Mouse (Mus musculus) limb, embryonic 13.5 days (tissue): ENCODE measurements at regions not wholly inside any gene's neighbourhood (a gene's known extent, or its start where the extent isn't known, plus 50 kb on each side); places are given as distances from the start of the nearest gene placed in this dataset.
A peak's percentile ranks its signal among the peaks of the same experiment; 100 is the strongest.

Source experiments
- ATAC-seq: fragments of 200-750 bp; cut with Nextera tagmentation; 2 replicates; pipeline ENCODE4 v1.8.0; 2017; ENCODE audit warnings: low read depth, moderate number of reproducible peaks, moderate TSS enrichment; ENCODE audit not compliant: low FRiP score
- H3K27ac ChIP-seq: fragments of 300-500 bp; sonication (generic); 2 replicates; pipeline ENCODE4 v1.5.1; 2015; ENCODE audit warnings: inconsistent platforms, mild to moderate bottlenecking, moderate library complexity
- H3K27me3 ChIP-seq: fragments of 300-500 bp; sonication (generic); 2 replicates; pipeline ENCODE4 v1.6.1; 2015; ENCODE audit warnings: mild to moderate bottlenecking, inconsistent platforms
- H3K36me3 ChIP-seq: fragments of 300-500 bp; sonication (generic); 2 replicates; pipeline ENCODE4 v1.6.1; 2015; ENCODE audit warnings: inconsistent platforms, mild to moderate bottlenecking, moderate library complexity
- H3K4me1 ChIP-seq: fragments of 300-500 bp; sonication (generic); 2 replicates; pipeline ENCODE4 v1.6.1; 2015; ENCODE audit warnings: inconsistent platforms
- H3K4me2 ChIP-seq: fragments of 300-500 bp; sonication (generic); replicated peaks from 2 replicates; pipeline ENCODE4 v1.6.1; 2015; ENCODE audit warnings: inconsistent platforms, mild to moderate bottlenecking, moderate library complexity
- H3K4me3 ChIP-seq: fragments of 300-500 bp; sonication (generic); 2 replicates; pipeline ENCODE4 v1.5.1; 2015; ENCODE audit warnings: moderate library complexity, mild to moderate bottlenecking, inconsistent platforms
- H3K9ac ChIP-seq: fragments of 300-500 bp; sonication (generic); 2 replicates; pipeline ENCODE4 v1.6.1; 2015; ENCODE audit warnings: mild to moderate bottlenecking, inconsistent platforms
- H3K9me3 ChIP-seq: fragments of 300-500 bp; sonication (generic); 2 replicates; pipeline ENCODE4 v1.6.1; 2016; ENCODE audit warnings: inconsistent platforms
- WGBS: fragments of 180-500 bp; shearing (Covaris S2); methylation state at CpG from one replicate; pipeline ENCODE4 v1.1.7; 2015; 5-methylcytosine and 5-hydroxymethylcytosine counted together

- H3K36me3 ChIP-seq = no peaks in the 10 kb centered on the region
- 0 out of 2 replicates have a peak, but pooled peaks cover 3% of the 10 kb centered on the region for H3K27me3 ChIP-seq
- no peak overlapping the region for H3K4me2 ChIP-seq
- H3K4me1 ChIP-seq = peaks cover 32% of the 10 kb centered on the region
- WGBS = 58% methylated on average over 5 of the region's 5 CpGs
- no peak for ATAC-seq
- H3K9ac ChIP-seq = no peak overlapping the region
- no peak overlapping the region for H3K4me3 ChIP-seq
- no peak overlapping the region for H3K27ac ChIP-seq
- H3K9me3 ChIP-seq = no peaks in the 10 kb centered on the region
Observed at GRCm38 (mm10) chr13:112193676-112194075, 94.6 kb upstream of the Ankrd55 start.

- no peak overlapping the region for H3K9ac ChIP-seq
- H3K27me3 ChIP-seq = 0 out of 2 replicates have a peak, but pooled peaks cover 4% of the 10 kb centered on the region
- H3K36me3 ChIP-seq = no peaks in the 10 kb centered on the region
- no peak overlapping the region for H3K27ac ChIP-seq
- 79% methylated on average over 5 of the region's 5 CpGs for WGBS
- H3K4me3 ChIP-seq = no peak overlapping the region
- no peaks in the 10 kb centered on the region for H3K9me3 ChIP-seq
- no peak overlapping the region for H3K4me2 ChIP-seq
- H3K4me1 ChIP-seq = peaks cover 21% of the 10 kb centered on the region
- no peak for ATAC-seq
Observed at GRCm38 (mm10) chr13:112194991-112195390, 93.3 kb upstream of the Ankrd55 start.

- no peaks in the 10 kb centered on the region for H3K9me3 ChIP-seq
- peak overlapping the region; percentile 24 for H3K4me3 ChIP-seq
- 0 out of 2 replicates have a peak, but pooled peaks cover 4% of the 10 kb centered on the region for H3K27me3 ChIP-seq
- H3K36me3 ChIP-seq = no peaks in the 10 kb centered on the region
- no peak overlapping the region for H3K9ac ChIP-seq
- H3K27ac ChIP-seq = no peak overlapping the region
- peaks cover 20% of the 10 kb centered on the region for H3K4me1 ChIP-seq
- peak overlapping the region; percentile 56 for H3K4me2 ChIP-seq
- 8% methylated on average over 13 of the region's 13 CpGs for WGBS
- ATAC-seq = no peak
Observed at GRCm38 (mm10) chr13:112196789-112197188, 91.5 kb upstream of the Ankrd55 start.

- 80% methylated on average over 8 of the region's 8 CpGs for WGBS
- H3K9ac ChIP-seq = no peak overlapping the region
- H3K4me2 ChIP-seq = no peak overlapping the region
- H3K4me3 ChIP-seq = no peak overlapping the region
- no peaks in the 10 kb centered on the region for H3K27me3 ChIP-seq
- H3K27ac ChIP-seq = no peak overlapping the region
- H3K9me3 ChIP-seq = no peaks in the 10 kb centered on the region
- no peaks in the 10 kb centered on the region for H3K4me1 ChIP-seq
- no peak for ATAC-seq
- H3K36me3 ChIP-seq = no peaks in the 10 kb centered on the region
Observed at GRCm38 (mm10) chr13:112203721-112204120, 84.5 kb upstream of the Ankrd55 start.

- 80% methylated on average over 3 of the region's 3 CpGs for WGBS
- H3K9me3 ChIP-seq = no peaks in the 10 kb centered on the region
- no peaks in the 10 kb centered on the region for H3K27me3 ChIP-seq
- no peaks in the 10 kb centered on the region for H3K36me3 ChIP-seq
- ATAC-seq = no peak
- no peak overlapping the region for H3K4me2 ChIP-seq
- no peaks in the 10 kb centered on the region for H3K4me1 ChIP-seq
- H3K27ac ChIP-seq = no peak overlapping the region
- no peak overlapping the region for H3K9ac ChIP-seq
- H3K4me3 ChIP-seq = no peak overlapping the region
Observed at GRCm38 (mm10) chr13:112204204-112204603, 84.0 kb upstream of the Ankrd55 start.

- 67% methylated on average over 5 of the region's 5 CpGs for WGBS
- H3K4me3 ChIP-seq = no peak overlapping the region
- ATAC-seq = no peak
Observed at GRCm38 (mm10) chr13:112204813-112205212, 83.4 kb upstream of the Ankrd55 start.

GRCm38 (mm10) chr13:112207617-112208235, 80.5 kb upstream of the Ankrd55 start:
- Histone ChIP-seq H3K4me1 (no peaks in the 10 kb centered on the region), H3K27ac (no peak overlapping the region), H3K4me3 (no peak overlapping the region), H3K9ac (no peak overlapping the region), H3K4me2 (no peak overlapping the region), H3K36me3 (no peaks in the 10 kb centered on the region), H3K27me3 (no peaks in the 10 kb centered on the region), H3K9me3 (no peaks in the 10 kb centered on the region)
- WGBS = 48% methylated on average over 12 of the region's 12 CpGs
- ATAC-seq = no peak

More at GRCm38 (mm10) chr13:112204813-112205212, 83.4 kb upstream of the Ankrd55 start:
- H3K4me1 ChIP-seq = no peaks in the 10 kb centered on the region
- H3K9me3 ChIP-seq = no peaks in the 10 kb centered on the region
- no peak overlapping the region for H3K27ac ChIP-seq
- H3K9ac ChIP-seq = no peak overlapping the region
- H3K27me3 ChIP-seq = no peaks in the 10 kb centered on the region
- no peaks in the 10 kb centered on the region for H3K36me3 ChIP-seq
- no peak overlapping the region for H3K4me2 ChIP-seq

- H3K27ac ChIP-seq = no peak overlapping the region
- 69% methylated on average over 9 of the region's 9 CpGs for WGBS
Observed at GRCm38 (mm10) chr13:112211841-112212240, 76.4 kb upstream of the Ankrd55 start.

GRCm38 (mm10) chr13:112212391-112212790, 75.9 kb upstream of the Ankrd55 start:
- H3K4me2 ChIP-seq = no peak overlapping the region
- H3K27ac ChIP-seq = no peak overlapping the region
- WGBS = 77% methylated on average over 12 of the region's 12 CpGs
- H3K4me1 ChIP-seq = no peaks in the 10 kb centered on the region
- no peak overlapping the region for H3K4me3 ChIP-seq
- H3K36me3 ChIP-seq = no peaks in the 10 kb centered on the region
- H3K27me3 ChIP-seq = no peaks in the 10 kb centered on the region
- no peaks in the 10 kb centered on the region for H3K9me3 ChIP-seq
- no peak overlapping the region for H3K9ac ChIP-seq
- no peak for ATAC-seq

More at GRCm38 (mm10) chr13:112211841-112212240, 76.4 kb upstream of the Ankrd55 start:
- no peak for ATAC-seq
- H3K4me1 ChIP-seq = no peaks in the 10 kb centered on the region
- no peaks in the 10 kb centered on the region for H3K9me3 ChIP-seq
- no peak overlapping the region for H3K4me3 ChIP-seq
- H3K27me3 ChIP-seq = no peaks in the 10 kb centered on the region
- no peak overlapping the region for H3K9ac ChIP-seq
- H3K4me2 ChIP-seq = no peak overlapping the region
- no peaks in the 10 kb centered on the region for H3K36me3 ChIP-seq

GRCm38 (mm10) chr13:112213652-112214081, 74.6 kb upstream of the Ankrd55 start:
- WGBS = 86% methylated on average over 17 of the region's 17 CpGs
- H3K4me3 ChIP-seq = no peak overlapping the region
- no peak overlapping the region for H3K27ac ChIP-seq
- H3K9me3 ChIP-seq = no peaks in the 10 kb centered on the region
- H3K4me2 ChIP-seq = no peak overlapping the region
- H3K27me3 ChIP-seq = no peaks in the 10 kb centered on the region
- no peaks in the 10 kb centered on the region for H3K36me3 ChIP-seq
- H3K4me1 ChIP-seq = no peaks in the 10 kb centered on the region
- H3K9ac ChIP-seq = no peak overlapping the region
- ATAC-seq = no peak

- WGBS = 97% methylated on average over 14 of the region's 14 CpGs
- H3K36me3 ChIP-seq = no peaks in the 10 kb centered on the region
- no peak overlapping the region for H3K27ac ChIP-seq
- H3K4me1 ChIP-seq = no peaks in the 10 kb centered on the region
- H3K9ac ChIP-seq = no peak overlapping the region
- H3K9me3 ChIP-seq = no peaks in the 10 kb centered on the region
- no peak overlapping the region for H3K4me2 ChIP-seq
- H3K27me3 ChIP-seq = no peaks in the 10 kb centered on the region
- ATAC-seq = no peak
- H3K4me3 ChIP-seq = no peak overlapping the region
Observed at GRCm38 (mm10) chr13:112216084-112216483, 72.2 kb upstream of the Ankrd55 start.

- H3K27me3 ChIP-seq = no peaks in the 10 kb centered on the region
- no peaks in the 10 kb centered on the region for H3K36me3 ChIP-seq
- no peak overlapping the region for H3K9ac ChIP-seq
- H3K4me3 ChIP-seq = no peak overlapping the region
- ATAC-seq = no peak
- 74% methylated on average over 5 of the region's 5 CpGs for WGBS
- no peak overlapping the region for H3K4me2 ChIP-seq
- H3K4me1 ChIP-seq = no peaks in the 10 kb centered on the region
- no peak overlapping the region for H3K27ac ChIP-seq
- no peaks in the 10 kb centered on the region for H3K9me3 ChIP-seq
Observed at GRCm38 (mm10) chr13:112218389-112218788, 69.9 kb upstream of the Ankrd55 start.

- no peak overlapping the region for H3K4me2 ChIP-seq
- H3K4me3 ChIP-seq = no peak overlapping the region
- no peak overlapping the region for H3K9ac ChIP-seq
- H3K9me3 ChIP-seq = 0 out of 2 replicates have a peak, but pooled peaks cover 3% of the 10 kb centered on the region
- no peaks in the 10 kb centered on the region for H3K4me1 ChIP-seq
- H3K27me3 ChIP-seq = no peaks in the 10 kb centered on the region
- H3K27ac ChIP-seq = no peak overlapping the region
- no peak for ATAC-seq
- WGBS = 88% methylated on average over 8 of the region's 8 CpGs
- H3K36me3 ChIP-seq = no peaks in the 10 kb centered on the region
Observed at GRCm38 (mm10) chr13:112220184-112220583, 68.1 kb upstream of the Ankrd55 start.
